Mouse (Mus musculus) limb, embryonic 15.5 days (tissue): ENCODE data around the gene Adcy1. TPM values are rescaled to one million over a fixed set of nuclear protein-coding genes. Genes with fewer than 3 reads are reported as not detected.
"Not testable (repeated sequence)": the region's sequence is repeated elsewhere in the genome, so short reads cannot be mapped to it uniquely, and the experiment has no call there.

ENCODE experiments used
- ATAC-seq: fragments of 200-750 bp; cut with Nextera tagmentation; 2 replicates; pipeline ENCODE4 v1.8.0; 2017; ENCODE audit warnings: low read depth, moderate TSS enrichment; ENCODE audit not compliant: insufficient number of reproducible peaks, low FRiP score, low TSS enrichment
- H3K27ac ChIP-seq: fragments of 300-500 bp; sonication (generic); 2 replicates; pipeline ENCODE4 v1.5.1; 2015; ENCODE audit warnings: moderate library complexity, mild to moderate bottlenecking, inconsistent platforms
- H3K27me3 ChIP-seq: fragments of 300-500 bp; sonication (generic); 2 replicates; pipeline ENCODE4 v1.6.1; 2015; ENCODE audit warnings: inconsistent platforms
- H3K36me3 ChIP-seq: fragments of 300-500 bp; sonication (generic); 2 replicates; pipeline ENCODE4 v1.6.1; 2015; ENCODE audit warnings: inconsistent platforms
- H3K4me1 ChIP-seq: fragments of 300-500 bp; sonication (generic); 2 replicates; pipeline ENCODE4 v1.6.1; 2015; ENCODE audit warnings: inconsistent platforms
- H3K4me2 ChIP-seq: fragments of 300-500 bp; sonication (generic); 2 replicates; pipeline ENCODE4 v1.6.1; 2015; ENCODE audit warnings: mild to moderate bottlenecking, inconsistent platforms
- H3K4me3 ChIP-seq: fragments of 300-500 bp; sonication (generic); 2 replicates; pipeline ENCODE4 v1.5.1; 2015; ENCODE audit warnings: mild to moderate bottlenecking, inconsistent platforms
- H3K9ac ChIP-seq: fragments of 300-500 bp; sonication (generic); 2 replicates; pipeline ENCODE4 v1.6.1; 2015; ENCODE audit warnings: inconsistent platforms
- H3K9me3 ChIP-seq: fragments of 300-500 bp; sonication (generic); 2 replicates; pipeline ENCODE4 v1.6.1; 2016; ENCODE audit warnings: inconsistent platforms
- WGBS: fragments of 180-500 bp; shearing (Covaris S2); methylation state at CpG from one replicate; pipeline ENCODE4 v1.1.7; 2015; 5-methylcytosine and 5-hydroxymethylcytosine counted together
- polyA plus RNA-seq: library from polyadenylated mRNA; unstranded; fragments of >200 nt; fragmentation: Nextera tagmentation; extraction: Ambion mirVana; gene quantifications from 2 replicates; pipeline ENCODE4 v1.2.1, GENCODE M21; 2015

The Adcy1 gene
- polyA plus RNA-seq, 1 experiment from 2014 or later = 1.2 TPM

DNA sequence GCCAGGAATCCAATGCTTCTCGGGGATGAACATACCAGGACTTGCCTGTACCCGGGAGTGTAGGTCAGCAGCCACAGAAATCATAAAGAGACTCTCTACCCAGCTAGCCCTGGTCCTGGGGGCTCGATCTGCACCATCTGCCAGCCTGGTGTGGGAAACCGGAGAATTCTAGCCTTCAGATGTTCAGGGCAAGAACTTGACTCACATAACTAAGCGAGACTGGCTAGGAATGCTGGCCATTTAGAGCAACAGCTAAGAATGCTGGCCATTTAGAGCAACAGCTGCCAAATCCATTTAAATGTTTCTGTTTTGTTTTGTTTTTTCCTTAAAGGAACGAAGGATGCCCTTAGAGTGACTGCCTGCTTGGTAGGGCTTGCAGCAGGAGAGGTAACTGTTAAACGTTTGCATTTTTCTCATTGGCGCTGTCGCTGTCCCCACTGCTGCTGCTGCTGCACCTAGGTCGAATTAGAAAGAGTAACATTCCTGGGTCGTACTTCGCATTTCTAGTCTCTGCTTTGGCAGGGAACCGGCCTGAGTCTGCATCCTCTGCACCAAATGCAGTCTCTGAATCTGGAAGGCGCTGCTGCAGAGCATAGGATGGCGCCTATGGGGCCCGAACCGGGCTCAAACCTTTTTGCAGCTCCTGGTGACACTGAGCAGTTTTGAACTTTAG, 149.0 kb downstream of the Adcy1 start:
- H3K27ac ChIP-seq = peak overlapping the region; percentile 84
- peak overlapping the region; percentile 46; the same call in 1 of the 2 replicates for H3K9ac ChIP-seq
- H3K4me2 ChIP-seq = peak overlapping the region; percentile 94
- peaks cover 35% of the 10 kb centered on the region for H3K27me3 ChIP-seq
- H3K4me1 ChIP-seq = peaks cover 42% of the 10 kb centered on the region
- no peaks in the 10 kb centered on the region for H3K9me3 ChIP-seq
- peak overlapping the region; percentile 67 for H3K4me3 ChIP-seq
- H3K36me3 ChIP-seq = peaks cover 15% of the 10 kb centered on the region
- 9% methylated on average over 17 of the region's 17 CpGs for WGBS
- ATAC-seq = no peak

DNA sequence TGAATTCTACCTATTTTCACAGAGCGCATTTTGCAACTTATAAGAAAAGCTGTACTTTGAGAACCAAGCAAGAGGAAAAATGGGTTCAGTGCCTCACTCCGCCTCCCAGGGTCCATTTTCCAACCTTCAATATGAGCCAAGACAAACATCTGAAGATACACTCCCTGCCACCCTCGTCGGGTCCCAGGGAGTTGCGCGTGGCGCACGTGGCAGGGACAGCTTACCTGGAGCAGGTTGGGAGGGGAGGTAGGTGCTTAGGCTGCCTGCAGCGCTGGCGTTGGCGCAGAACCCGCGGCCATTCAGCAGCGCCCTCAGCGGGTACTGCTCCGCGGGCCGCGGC, 149.8 kb downstream of the Adcy1 start:
- H3K9ac ChIP-seq = peak overlapping the region; percentile 46
- H3K4me1 ChIP-seq = peaks cover 42% of the 10 kb centered on the region
- H3K27ac ChIP-seq = peak overlapping the region; percentile 84
- H3K27me3 ChIP-seq = peaks cover 35% of the 10 kb centered on the region
- peak overlapping the region; percentile 67 for H3K4me3 ChIP-seq
- peaks cover 12% of the 10 kb centered on the region for H3K36me3 ChIP-seq
- no peaks in the 10 kb centered on the region for H3K9me3 ChIP-seq
- 2% methylated on average over 19 of the region's 19 CpGs for WGBS
- ATAC-seq = no peak
- peak overlapping the region; percentile 94 for H3K4me2 ChIP-seq

DNA sequence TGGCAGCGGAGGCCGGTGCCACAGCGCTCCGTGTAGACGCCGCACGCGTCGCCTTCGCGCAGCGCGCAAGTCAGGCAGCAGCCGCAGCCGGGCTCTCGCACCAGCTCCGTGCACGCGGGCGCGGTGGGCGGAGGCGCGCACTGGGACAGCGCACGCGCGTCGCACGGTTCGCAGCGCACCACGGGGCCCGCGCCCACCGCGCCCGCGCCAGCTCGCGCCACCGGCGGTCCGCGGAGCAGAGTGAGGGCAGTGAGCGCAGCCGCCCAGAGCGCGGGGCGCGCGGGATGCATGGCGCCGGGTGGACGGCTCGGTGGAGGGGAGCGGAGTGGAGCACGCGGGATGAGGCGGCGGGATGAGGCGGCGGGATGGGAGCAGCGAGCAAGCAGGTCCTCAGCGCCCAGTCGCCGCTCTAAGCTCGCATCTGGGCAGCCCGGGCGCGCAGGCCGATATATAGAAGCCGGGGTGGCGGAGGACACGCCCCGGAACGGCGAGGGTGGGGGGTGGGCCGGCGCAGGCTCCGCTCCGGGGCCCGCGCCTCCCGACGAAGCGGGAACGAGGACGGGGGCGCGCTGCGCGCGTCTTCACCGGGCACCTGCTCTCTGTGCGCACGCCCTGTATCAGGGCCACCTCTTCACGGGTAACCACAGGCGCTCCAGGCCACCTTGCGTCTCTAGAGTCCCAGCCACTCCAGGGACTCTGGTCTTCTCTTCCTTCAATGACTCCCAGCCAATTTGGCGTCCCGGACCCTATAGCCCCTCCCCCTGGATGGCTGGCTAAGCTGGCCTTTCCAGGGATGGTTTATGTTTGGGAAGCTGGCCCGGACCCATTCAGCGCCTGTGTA, 150.4 kb downstream of the Adcy1 start, which contains the start of gene Igfbp3:
Gene Igfbp3, minus strand, starts transcription at position 423 of the 841 bp plus-strand sequence.
- H3K4me3 ChIP-seq = peak within 1 kb of the TSS; percentile 67
- no peaks in the 10 kb centered on the region for H3K9me3 ChIP-seq
- peak; percentile 73 for ATAC-seq
- peaks cover 42% of the 10 kb centered on the region for H3K4me1 ChIP-seq
- peaks cover 35% of the 10 kb centered on the region for H3K27me3 ChIP-seq
- H3K27ac ChIP-seq = peak within 1 kb of the TSS; percentile 84
- peak within 1 kb of the TSS; percentile 55 for H3K9ac ChIP-seq
- H3K36me3 ChIP-seq = peaks cover 6% of the 10 kb centered on the region
- under 1% methylated on average over 100 of the region's 104 CpGs for WGBS
- H3K4me2 ChIP-seq = peak within 1 kb of the TSS; percentile 94

DNA sequence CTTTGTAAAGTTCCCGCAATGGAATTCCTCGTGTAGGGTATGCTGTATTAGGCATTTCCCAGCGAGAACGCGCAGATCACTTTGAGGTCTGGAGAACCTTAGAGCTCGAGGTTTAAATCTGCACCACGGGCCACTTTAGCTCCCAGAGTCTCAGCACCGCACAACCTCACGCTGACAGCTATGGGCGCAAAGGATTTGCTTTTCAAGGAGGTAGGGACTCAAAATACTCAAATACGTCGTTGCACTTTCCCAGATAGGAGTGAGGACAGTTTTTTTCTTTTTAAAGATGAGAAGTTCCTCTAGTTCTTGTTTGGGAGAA, 151.0 kb downstream of the Adcy1 start:
- ATAC-seq = no peak
- WGBS = 1% methylated on average over 12 of the region's 12 CpGs
- Histone ChIP-seq H3K4me1 (peaks cover 42% of the 10 kb centered on the region), H3K9ac (no peak overlapping the region), H3K36me3 (peaks cover 4% of the 10 kb centered on the region; the same call in 1 of the 2 replicates), H3K4me3 (peak overlapping the region; percentile 67), H3K27me3 (peaks cover 35% of the 10 kb centered on the region), H3K9me3 (no peaks in the 10 kb centered on the region), H3K4me2 (peak overlapping the region; percentile 94), H3K27ac (0 out of 2 replicates have a peak overlapping the region, but pooled peaks have one; percentile 84)

DNA sequence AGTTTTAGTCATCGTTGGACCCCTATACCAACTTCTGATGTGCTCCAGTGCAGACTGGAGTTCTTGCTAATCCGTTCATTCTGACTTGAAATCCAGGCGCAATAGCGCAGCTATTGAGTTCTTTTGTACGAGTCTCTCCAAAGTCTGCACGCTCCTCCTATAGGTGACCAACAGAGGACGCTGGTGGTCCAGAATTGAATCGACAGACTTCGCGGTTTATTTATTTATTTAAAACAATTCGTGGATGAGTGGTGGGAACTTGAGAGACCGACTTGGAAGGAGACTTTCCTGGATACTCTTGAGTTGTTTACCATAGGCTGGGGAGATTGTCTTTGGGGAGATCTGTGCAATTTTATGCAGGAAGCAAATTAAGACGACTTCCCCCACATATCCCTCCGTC, 151.5 kb downstream of the Adcy1 start:
- no peak for ATAC-seq
- peak overlapping the region; percentile 94 for H3K4me2 ChIP-seq
- peaks cover 35% of the 10 kb centered on the region for H3K27me3 ChIP-seq
- 0 out of 2 replicates have a peak overlapping the region, but pooled peaks have one; percentile 84 for H3K27ac ChIP-seq
- no peaks in the 10 kb centered on the region for H3K36me3 ChIP-seq
- no peaks in the 10 kb centered on the region for H3K9me3 ChIP-seq
- H3K4me3 ChIP-seq = peak overlapping the region; percentile 67
- 7% methylated on average over 14 of the region's 14 CpGs for WGBS
- peaks cover 42% of the 10 kb centered on the region for H3K4me1 ChIP-seq
- H3K9ac ChIP-seq = no peak overlapping the region

DNA sequence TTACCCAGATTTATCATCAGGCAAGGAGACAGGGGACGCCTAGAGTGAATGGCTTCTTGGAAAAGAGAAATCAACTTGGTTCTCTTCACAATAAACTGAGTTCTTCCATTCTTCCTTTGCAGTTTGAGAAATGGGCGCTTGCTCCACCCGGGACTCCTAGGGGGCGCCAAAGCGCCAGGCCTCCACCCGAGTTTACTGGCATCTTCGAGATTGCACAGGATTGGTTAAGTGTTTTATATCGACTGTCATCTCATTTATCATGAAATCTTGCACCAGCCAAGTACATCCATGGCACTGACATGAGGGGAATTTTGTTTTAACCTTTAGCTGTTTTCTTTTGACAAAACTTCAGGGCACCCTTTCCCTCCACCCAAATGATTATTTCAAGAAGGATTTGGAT, 152.4 kb downstream of the Adcy1 start:
- ATAC-seq = no peak
- Histone ChIP-seq H3K27ac (no peak overlapping the region), H3K4me1 (peaks cover 39% of the 10 kb centered on the region), H3K4me2 (no peak overlapping the region), H3K9ac (no peak overlapping the region), H3K4me3 (no peak overlapping the region), H3K36me3 (no peaks in the 10 kb centered on the region), H3K9me3 (no peaks in the 10 kb centered on the region), H3K27me3 (peaks cover 35% of the 10 kb centered on the region)
- 13% methylated on average over 8 of the region's 8 CpGs for WGBS

DNA sequence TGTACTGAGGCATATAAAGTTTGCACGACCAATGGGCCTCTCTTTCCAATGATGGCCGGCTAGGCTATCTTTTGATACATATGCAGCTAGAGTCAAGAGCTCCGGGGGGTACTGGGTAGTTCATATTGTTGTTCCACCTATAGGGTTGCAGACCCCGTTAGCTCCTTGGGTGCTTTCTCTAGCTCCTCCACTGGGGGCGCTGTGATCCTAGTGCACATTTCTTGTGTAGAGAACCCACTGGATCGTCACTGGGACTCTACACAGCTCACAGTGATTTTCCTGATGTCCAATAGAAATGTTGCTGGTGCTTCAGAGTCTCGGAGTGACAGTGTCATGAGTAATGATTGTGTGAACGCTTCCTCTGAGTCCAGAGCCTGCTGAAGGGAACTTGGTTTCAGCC, 158.5 kb downstream of the Adcy1 start:
- not testable (repeated sequence) for H3K9me3 ChIP-seq, H3K4me1 ChIP-seq, H3K27ac ChIP-seq, ATAC-seq, H3K9ac ChIP-seq, H3K36me3 ChIP-seq, H3K4me3 ChIP-seq, H3K27me3 ChIP-seq, H3K4me2 ChIP-seq
- WGBS = 75% methylated on average over 8 of the region's 8 CpGs

DNA sequence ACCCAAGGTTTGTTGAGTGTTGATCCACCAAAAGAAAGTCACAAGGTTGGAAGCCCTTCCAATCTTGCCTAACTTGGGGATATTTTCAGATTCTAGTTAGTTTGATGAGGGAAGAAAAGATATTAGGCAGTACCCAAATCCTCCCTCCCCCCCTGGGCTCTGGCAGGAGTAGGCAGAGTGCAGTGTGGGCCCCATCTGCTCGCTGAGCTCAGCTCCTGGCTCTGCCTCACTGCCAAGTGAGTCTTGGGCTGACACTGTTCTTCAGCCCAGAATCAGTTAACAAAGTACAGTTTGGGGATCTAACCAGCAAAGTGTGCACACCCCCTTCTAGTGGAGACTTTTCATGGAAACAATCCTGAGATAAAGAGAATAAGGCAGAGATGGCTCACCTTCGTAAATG, 162.9 kb downstream of the Adcy1 start:
- no peak overlapping the region for H3K4me3 ChIP-seq
- 0 out of 2 replicates have a peak overlapping the region, but pooled peaks have one; percentile 54 for H3K27ac ChIP-seq
- peaks cover 15% of the 10 kb centered on the region for H3K4me1 ChIP-seq
- WGBS = 43% methylated on average over 2 of the region's 2 CpGs
- no peak for ATAC-seq
- no peak overlapping the region for H3K4me2 ChIP-seq
- no peak overlapping the region for H3K9ac ChIP-seq
- no peaks in the 10 kb centered on the region for H3K9me3 ChIP-seq
- H3K27me3 ChIP-seq = no peaks in the 10 kb centered on the region
- H3K36me3 ChIP-seq = no peaks in the 10 kb centered on the region

DNA sequence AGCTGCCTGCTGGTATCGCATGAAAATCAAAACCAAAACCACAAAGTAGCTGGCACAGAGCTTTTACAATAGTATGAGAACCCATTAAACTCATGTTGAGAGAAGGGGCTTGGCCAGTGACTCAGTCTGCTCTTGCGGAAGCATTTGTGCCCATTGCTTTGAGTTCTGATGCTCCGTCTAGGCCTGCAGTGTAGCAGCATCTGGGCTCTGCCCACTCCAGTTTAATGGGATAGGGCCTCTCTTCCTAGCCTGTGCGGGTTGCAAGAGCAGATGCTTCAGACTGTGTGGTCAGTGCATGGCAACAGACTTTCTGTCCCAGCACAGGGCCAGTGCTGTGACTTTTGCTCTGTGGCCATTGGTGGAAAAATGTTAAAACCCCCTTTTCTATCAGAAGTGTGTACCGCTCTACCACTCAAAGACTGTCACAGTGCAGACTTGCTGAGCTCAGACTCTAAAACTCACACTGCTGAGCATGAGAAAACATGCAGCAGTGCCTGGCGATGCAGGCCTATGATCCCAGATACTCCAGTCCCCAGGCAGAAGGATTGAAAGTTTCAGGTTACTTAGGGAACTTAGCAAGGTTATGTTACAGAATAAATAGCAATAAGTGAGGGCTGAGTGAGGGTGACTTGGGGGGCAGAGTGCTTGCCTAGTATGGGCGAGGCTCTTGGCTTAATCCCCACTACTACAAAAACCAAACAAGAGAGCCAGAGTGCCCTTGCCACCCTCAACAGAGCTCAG, 163.7 kb downstream of the Adcy1 start:
- Histone ChIP-seq H3K27ac (0 out of 2 replicates have a peak overlapping the region, but pooled peaks have one; percentile 54), H3K27me3 (no peaks in the 10 kb centered on the region), H3K4me3 (no peak overlapping the region), H3K9ac (no peak overlapping the region), H3K4me1 (peaks cover 15% of the 10 kb centered on the region), H3K9me3 (no peaks in the 10 kb centered on the region), H3K4me2 (no peak overlapping the region), H3K36me3 (no peaks in the 10 kb centered on the region)
- ATAC-seq = peak; percentile 30; the same call in 1 of the 2 replicates
- 66% methylated on average over 7 of the region's 7 CpGs for WGBS

DNA sequence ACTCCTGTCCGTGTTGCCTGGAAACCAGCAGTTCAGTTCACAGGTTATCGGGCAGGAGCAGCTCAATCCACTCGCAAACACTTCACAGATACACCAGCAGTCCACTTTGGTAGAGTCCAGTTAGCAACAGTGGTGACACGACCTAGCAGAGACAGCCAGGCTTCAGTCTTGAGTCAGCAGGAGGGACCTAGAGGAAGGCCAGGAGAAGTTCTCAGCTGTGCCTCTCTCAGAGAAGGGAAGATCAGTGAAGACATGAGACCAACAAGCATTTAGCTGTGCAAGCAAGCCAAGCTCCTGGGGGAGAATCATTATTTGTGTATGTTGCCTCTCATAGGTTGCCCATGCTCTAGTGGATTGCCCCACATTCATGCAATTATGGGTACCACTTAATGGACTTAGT, 164.8 kb downstream of the Adcy1 start:
- 78% methylated on average over 4 of the region's 4 CpGs for WGBS

More for the DNA sequence above, 164.8 kb downstream of the Adcy1 start:
- H3K27ac ChIP-seq = 0 out of 2 replicates have a peak overlapping the region, but pooled peaks have one; percentile 11
- no peak for ATAC-seq
- no peak overlapping the region for H3K9ac ChIP-seq
- H3K4me2 ChIP-seq = no peak overlapping the region
- H3K9me3 ChIP-seq = no peaks in the 10 kb centered on the region
- H3K27me3 ChIP-seq = no peaks in the 10 kb centered on the region
- no peaks in the 10 kb centered on the region for H3K36me3 ChIP-seq
- H3K4me1 ChIP-seq = peaks cover 15% of the 10 kb centered on the region
- H3K4me3 ChIP-seq = no peak overlapping the region
